Mouse (Mus musculus): Measurements from ENCODE around the gene Gzmm. TPM values are rescaled to one million over a fixed set of nuclear protein-coding genes. Genes with fewer than 3 reads are reported as not detected.

Gzmm gene
- polyA plus RNA-seq (2015; fragmentation: Nextera tagmentation; extraction: Ambion mirVana) = 0.89 and 1.5 TPM in 2 replicates

- Histone ChIP-seq H3K9me3 (replicated peaks) (no peaks in the 10 kb centered on the region), H3K27ac (replicated peaks) (no peak within 1 kb of the TSS), H3K4me1 (peaks cover 8% of the 10 kb centered on the region), H3K36me3 (peaks cover 54% of the 10 kb centered on the region), H3K4me2 (replicated peaks) (no peak within 1 kb of the TSS), H3K27me3 (no peaks in the 10 kb centered on the region), H3K4me3 (replicated peaks) (no peak within 1 kb of the TSS), H3K9ac (no peak within 1 kb of the TSS)
- 86% methylated on average over 4 of the region's 4 CpGs for WGBS
- no peak for ATAC-seq (ENCODE audit: insufficient number of reproducible peaks, low FRiP score, low TSS enrichment, low read depth)
Measured at GRCm38 (mm10) chr10:79688720-79689119, at the start of gene Gzmm. Gzmm (plus strand) TSS chr10:79689020.

GRCm38 (mm10) chr10:79645711-79646110, 43.1 kb upstream of the Gzmm start, which contains the start of gene Odf3l2:
Odf3l2 (minus strand) TSS chr10:79645738.
- Histone ChIP-seq H3K27ac (replicated peaks) (no peak within 1 kb of the TSS), H3K27me3 (no peaks in the 10 kb centered on the region), H3K9me3 (replicated peaks) (no peaks in the 10 kb centered on the region), H3K4me2 (replicated peaks) (no peak within 1 kb of the TSS), H3K4me1 (no peaks in the 10 kb centered on the region), H3K36me3 (no peaks in the 10 kb centered on the region), H3K4me3 (replicated peaks) (no peak within 1 kb of the TSS), H3K9ac (no peak within 1 kb of the TSS)
- WGBS = 55% methylated on average over 8 of the region's 8 CpGs
- ATAC-seq (ENCODE audit: insufficient number of reproducible peaks, low FRiP score, low TSS enrichment, low read depth) = no peak

- Histone ChIP-seq H3K27me3 (0 out of 2 replicates have a peak, but pooled peaks cover 2% of the 10 kb centered on the region), H3K27ac (replicated peaks) (no peak overlapping the region), H3K4me2 (replicated peaks) (no peak overlapping the region), H3K36me3 (no peaks in the 10 kb centered on the region), H3K4me1 (no peaks in the 10 kb centered on the region), H3K4me3 (replicated peaks) (no peak overlapping the region), H3K9me3 (replicated peaks) (no peaks in the 10 kb centered on the region), H3K9ac (no peak overlapping the region)
- ATAC-seq (ENCODE audit: insufficient number of reproducible peaks, low FRiP score, low TSS enrichment, low read depth) = no peak
- 27% methylated on average over 7 of the region's 7 CpGs for WGBS
Measured at GRCm38 (mm10) chr10:79649070-79649751, 39.6 kb upstream of the Gzmm start.

DNA sequence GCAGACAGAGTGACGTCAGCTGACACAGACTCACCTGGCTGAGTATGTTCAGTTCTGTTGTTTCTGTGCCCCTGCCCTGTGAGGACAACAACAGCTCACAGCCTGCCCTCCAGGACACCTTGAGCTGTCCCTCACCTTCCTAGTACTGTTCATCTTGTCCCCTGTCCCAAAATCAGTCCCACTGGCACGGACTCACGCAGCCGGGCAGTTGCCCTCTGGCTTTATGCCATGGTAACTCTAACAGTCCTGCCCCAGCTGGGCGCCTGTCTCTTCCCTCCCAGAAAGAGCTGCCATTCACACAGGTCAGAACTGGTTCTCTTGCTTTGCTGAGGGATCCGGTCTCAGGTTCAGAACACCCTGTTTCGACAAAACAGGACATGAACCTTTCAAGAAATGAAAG, 36.0 kb upstream of the Gzmm start:
- no peak for ATAC-seq (ENCODE audit: insufficient number of reproducible peaks, low FRiP score, low TSS enrichment, low read depth)
- no peak overlapping the region for H3K9ac ChIP-seq
- H3K4me1 ChIP-seq = no peaks in the 10 kb centered on the region
- no peaks in the 10 kb centered on the region for H3K36me3 ChIP-seq
- H3K27ac ChIP-seq (replicated peaks) = no peak overlapping the region
- H3K27me3 ChIP-seq = 0 out of 2 replicates have a peak, but pooled peaks cover 2% of the 10 kb centered on the region
- no peaks in the 10 kb centered on the region for H3K9me3 ChIP-seq (replicated peaks)
- WGBS = 62% methylated on average over 7 of the region's 7 CpGs
- no peak overlapping the region for H3K4me3 ChIP-seq (replicated peaks)
- no peak overlapping the region for H3K4me2 ChIP-seq (replicated peaks)

DNA sequence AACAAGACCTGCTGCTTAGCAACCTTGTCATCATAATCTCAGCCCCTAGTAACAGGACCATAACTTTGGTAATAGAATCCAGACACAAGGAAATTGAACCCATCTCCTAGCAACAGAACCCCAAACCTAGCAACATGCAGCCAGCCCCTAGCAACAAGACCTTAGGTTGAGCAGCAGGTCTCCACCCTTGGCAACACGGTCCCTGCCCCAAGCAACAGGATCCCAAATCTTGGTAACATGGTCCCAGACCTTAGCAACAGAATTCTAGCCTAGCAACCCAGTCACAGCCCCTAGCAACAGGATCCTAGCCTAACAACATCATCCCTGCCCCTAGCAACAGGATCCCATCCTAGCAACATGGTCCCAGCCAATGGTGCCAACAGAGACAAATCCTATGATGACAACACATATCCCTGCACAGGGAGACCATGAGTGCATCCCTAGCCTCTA, 33.8 kb upstream of the Gzmm start:
- no peaks in the 10 kb centered on the region for H3K4me1 ChIP-seq
- H3K4me3 ChIP-seq (replicated peaks) = no peak overlapping the region
- H3K9me3 ChIP-seq (replicated peaks) = no peaks in the 10 kb centered on the region
- WGBS = 28% methylated on average over 1 of the region's 1 CpGs
- H3K36me3 ChIP-seq = no peaks in the 10 kb centered on the region
- H3K4me2 ChIP-seq (replicated peaks) = no peak overlapping the region
- H3K27me3 ChIP-seq = 0 out of 2 replicates have a peak, but pooled peaks cover 2% of the 10 kb centered on the region
- no peak overlapping the region for H3K27ac ChIP-seq (replicated peaks)
- ATAC-seq (ENCODE audit: insufficient number of reproducible peaks, low FRiP score, low TSS enrichment, low read depth) = no peak
- H3K9ac ChIP-seq = no peak overlapping the region

DNA sequence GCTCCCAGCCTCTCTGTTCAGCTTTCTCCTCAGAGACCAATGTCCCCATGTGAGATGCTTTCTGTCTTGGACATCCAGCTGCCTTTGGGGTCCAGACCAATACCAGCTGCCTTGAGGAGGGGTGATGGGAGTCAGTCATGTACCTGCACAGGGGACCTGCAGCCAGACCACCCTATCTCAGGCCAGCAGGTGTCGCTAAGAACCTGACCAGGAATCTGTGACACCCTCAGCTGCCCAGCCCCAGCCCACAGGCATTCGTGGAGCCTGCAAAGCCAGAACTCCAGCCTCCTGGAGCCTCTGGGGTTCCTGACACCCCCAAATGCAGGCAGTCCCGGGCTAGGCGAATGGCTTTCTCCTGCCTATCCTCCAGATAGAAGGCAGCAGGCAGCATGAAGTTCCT, 30.0 kb upstream of the Gzmm start:
- Histone ChIP-seq H3K9me3 (replicated peaks) (no peaks in the 10 kb centered on the region), H3K4me3 (replicated peaks) (no peak overlapping the region), H3K27ac (replicated peaks) (no peak overlapping the region), H3K4me2 (replicated peaks) (no peak overlapping the region), H3K36me3 (no peaks in the 10 kb centered on the region), H3K27me3 (no peaks in the 10 kb centered on the region), H3K4me1 (no peaks in the 10 kb centered on the region), H3K9ac (no peak overlapping the region)
- 17% methylated on average over 4 of the region's 4 CpGs for WGBS
- no peak for ATAC-seq (ENCODE audit: insufficient number of reproducible peaks, low FRiP score, low TSS enrichment, low read depth)

- no peak overlapping the region for H3K4me2 ChIP-seq (replicated peaks)
- no peaks in the 10 kb centered on the region for H3K9me3 ChIP-seq (replicated peaks)
- 81% methylated on average over 2 of the region's 2 CpGs for WGBS
- H3K27me3 ChIP-seq = no peaks in the 10 kb centered on the region
- H3K9ac ChIP-seq = no peak overlapping the region
- H3K27ac ChIP-seq (replicated peaks) = no peak overlapping the region
- peaks cover 3% of the 10 kb centered on the region; the same call in 1 of the 2 replicates for H3K4me1 ChIP-seq
- no peak overlapping the region for H3K4me3 ChIP-seq (replicated peaks)
- no peak for ATAC-seq (ENCODE audit: insufficient number of reproducible peaks, low FRiP score, low TSS enrichment, low read depth)
- H3K36me3 ChIP-seq = no peaks in the 10 kb centered on the region
Measured at GRCm38 (mm10) chr10:79660298-79660697, 28.5 kb upstream of the Gzmm start.

GRCm38 (mm10) chr10:79661861-79662260, 27.0 kb upstream of the Gzmm start:
- Histone ChIP-seq H3K4me3 (replicated peaks) (no peak overlapping the region), H3K9ac (no peak overlapping the region), H3K4me1 (peaks cover 3% of the 10 kb centered on the region; the same call in 1 of the 2 replicates), H3K27ac (replicated peaks) (no peak overlapping the region), H3K4me2 (replicated peaks) (no peak overlapping the region), H3K9me3 (replicated peaks) (no peaks in the 10 kb centered on the region), H3K27me3 (no peaks in the 10 kb centered on the region), H3K36me3 (no peaks in the 10 kb centered on the region)
- WGBS = 53% methylated on average over 3 of the region's 3 CpGs
- 0 out of 2 replicates have a peak, but pooled peaks have one; percentile 6 for ATAC-seq (ENCODE audit: insufficient number of reproducible peaks, low FRiP score, low TSS enrichment, low read depth)

DNA sequence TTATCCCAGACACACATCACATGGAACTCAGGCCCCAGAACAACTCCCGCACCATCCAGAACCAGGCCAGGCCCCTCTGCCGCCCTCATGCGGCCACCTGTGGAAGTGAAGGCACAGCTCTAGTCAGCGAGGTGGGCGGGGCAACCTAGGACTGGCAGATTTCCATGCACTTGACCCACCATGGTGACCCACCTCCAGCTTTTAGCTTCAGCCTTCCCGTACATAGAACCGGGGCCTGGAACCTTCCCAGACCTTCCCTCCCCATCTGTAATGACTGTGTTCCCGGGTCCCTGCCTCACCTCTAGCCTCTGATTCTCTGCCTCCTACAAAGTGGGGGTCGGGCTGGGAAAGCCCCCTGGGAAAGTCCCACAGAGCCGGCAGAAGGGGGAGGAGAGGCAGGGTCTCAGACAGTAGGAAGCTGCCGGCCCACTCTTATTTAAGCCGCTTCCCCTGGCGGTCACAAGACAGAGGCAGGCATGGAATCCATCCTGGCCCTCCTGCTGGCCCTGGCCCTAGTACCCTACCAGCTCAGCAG, 24.6 kb upstream of the Gzmm start, which contains the start of gene Madcam1:
Gene Madcam1 (plus strand): TSS at position 429 of the 535 bp plus-strand sequence.
- Histone ChIP-seq H3K4me1 (peaks cover 3% of the 10 kb centered on the region; the same call in 1 of the 2 replicates), H3K9me3 (replicated peaks) (no peaks in the 10 kb centered on the region), H3K4me3 (replicated peaks) (no peak within 1 kb of the TSS), H3K27me3 (no peaks in the 10 kb centered on the region), H3K4me2 (replicated peaks) (no peak within 1 kb of the TSS), H3K9ac (no peak within 1 kb of the TSS), H3K36me3 (no peaks in the 10 kb centered on the region), H3K27ac (replicated peaks) (no peak within 1 kb of the TSS)
- ATAC-seq (ENCODE audit: insufficient number of reproducible peaks, low FRiP score, low TSS enrichment, low read depth) = no peak
- 7% methylated on average over 13 of the region's 13 CpGs for WGBS

- H3K9ac ChIP-seq = no peak overlapping the region
- H3K4me1 ChIP-seq = peaks cover 4% of the 10 kb centered on the region
- H3K27ac ChIP-seq (replicated peaks) = no peak overlapping the region
- no peak overlapping the region for H3K4me3 ChIP-seq (replicated peaks)
- H3K9me3 ChIP-seq (replicated peaks) = no peaks in the 10 kb centered on the region
- 77% methylated on average over 8 of the region's 8 CpGs for WGBS
- no peaks in the 10 kb centered on the region for H3K36me3 ChIP-seq
- ATAC-seq (ENCODE audit: insufficient number of reproducible peaks, low FRiP score, low TSS enrichment, low read depth) = no peak
- H3K4me2 ChIP-seq (replicated peaks) = no peak overlapping the region
- no peaks in the 10 kb centered on the region for H3K27me3 ChIP-seq
Measured at GRCm38 (mm10) chr10:79665051-79665450, 23.8 kb upstream of the Gzmm start.

- H3K36me3 ChIP-seq = no peaks in the 10 kb centered on the region
- no peaks in the 10 kb centered on the region for H3K9me3 ChIP-seq (replicated peaks)
- no peak overlapping the region for H3K4me3 ChIP-seq (replicated peaks)
- ATAC-seq (ENCODE audit: insufficient number of reproducible peaks, low FRiP score, low TSS enrichment, low read depth) = no peak
- H3K27ac ChIP-seq (replicated peaks) = no peak overlapping the region
- peaks cover 12% of the 10 kb centered on the region for H3K4me1 ChIP-seq
- H3K27me3 ChIP-seq = no peaks in the 10 kb centered on the region
- H3K9ac ChIP-seq = no peak overlapping the region
- 58% methylated on average over 9 of the region's 9 CpGs for WGBS
- no peak overlapping the region for H3K4me2 ChIP-seq (replicated peaks)
Measured at GRCm38 (mm10) chr10:79666493-79666892, 22.3 kb upstream of the Gzmm start.

All from embryonic facial prominence, embryonic 15.5 days (tissue).